Mouse (Mus musculus) megakaryocyte, embryonic 14.5 days (primary cell): ENCODE measurements around the gene Hist2h3c2.

Experiments
- FLI1 ChIP-seq: IDR thresholded peaks from 2 replicates; pipeline ENCODE4 v1.6.1; 2012; ENCODE audit warnings: low read length, inconsistent platforms, mixed read lengths
- GATA1 ChIP-seq: IDR thresholded peaks from 3 replicates; pipeline ENCODE4 v1.6.1; 2012; ENCODE audit warnings: mixed read lengths, low read length, inconsistent platforms, borderline replicate concordance

- no peak for TF ChIP-seq GATA1
- TF ChIP-seq FLI1: no peak
These were observed 10.1 kb downstream of the Hist2h3c2 start for GRCm38 (mm10) chr3:96228828-96229227.
